Mouse (Mus musculus) right cerebral cortex, postnatal 14 days (tissue): ENCODE data around the gene Themis2.
"Not testable (repeated sequence)": the region's sequence is repeated elsewhere in the genome, so short reads cannot be mapped to it uniquely, and the experiment has no call there.

Experiments
- DNase-seq: peaks from one replicate; pipeline ENCODE4 v3.0.0; 2022

Themis2 gene

GRCm38 (mm10) chr4:132749258-132749982, 46.8 kb downstream of the Themis2 start:
- no peak for DNase-seq

GRCm38 (mm10) chr4:132748778-132749177, 47.4 kb downstream of the Themis2 start:
- no peak for DNase-seq

DNA sequence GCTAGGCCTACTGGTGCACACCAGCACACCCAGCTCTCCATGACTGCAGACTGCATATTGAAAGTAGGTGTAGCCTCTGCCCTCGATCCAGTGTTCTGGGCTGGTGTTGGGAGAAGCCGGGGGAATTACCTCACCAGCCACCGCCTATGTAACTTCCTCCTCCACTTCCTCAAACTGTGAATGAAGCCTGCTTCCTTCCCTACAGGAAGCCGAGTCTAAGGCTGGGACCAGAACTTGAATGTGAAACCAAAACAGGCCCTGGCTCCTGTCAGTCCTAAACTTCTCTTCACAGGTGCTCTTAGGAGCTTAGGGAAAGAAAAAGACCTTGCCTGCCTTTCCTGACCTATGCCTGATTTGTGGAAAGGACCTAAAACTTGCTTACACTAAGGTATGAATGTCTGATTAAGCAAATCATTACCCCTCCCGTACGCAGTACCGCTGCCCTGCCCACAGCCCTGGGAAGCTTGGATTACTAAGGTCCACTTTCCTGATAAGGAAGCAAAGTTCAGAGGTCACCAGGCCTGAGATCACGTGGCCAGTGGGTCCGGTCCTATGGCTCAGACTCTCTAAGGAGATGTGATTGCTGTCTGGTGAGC, 48.4 kb downstream of the Themis2 start:
- no peak for DNase-seq

GRCm38 (mm10) chr4:132746911-132747517, 49.2 kb downstream of the Themis2 start:
- DNase-seq, result no peak

DNA sequence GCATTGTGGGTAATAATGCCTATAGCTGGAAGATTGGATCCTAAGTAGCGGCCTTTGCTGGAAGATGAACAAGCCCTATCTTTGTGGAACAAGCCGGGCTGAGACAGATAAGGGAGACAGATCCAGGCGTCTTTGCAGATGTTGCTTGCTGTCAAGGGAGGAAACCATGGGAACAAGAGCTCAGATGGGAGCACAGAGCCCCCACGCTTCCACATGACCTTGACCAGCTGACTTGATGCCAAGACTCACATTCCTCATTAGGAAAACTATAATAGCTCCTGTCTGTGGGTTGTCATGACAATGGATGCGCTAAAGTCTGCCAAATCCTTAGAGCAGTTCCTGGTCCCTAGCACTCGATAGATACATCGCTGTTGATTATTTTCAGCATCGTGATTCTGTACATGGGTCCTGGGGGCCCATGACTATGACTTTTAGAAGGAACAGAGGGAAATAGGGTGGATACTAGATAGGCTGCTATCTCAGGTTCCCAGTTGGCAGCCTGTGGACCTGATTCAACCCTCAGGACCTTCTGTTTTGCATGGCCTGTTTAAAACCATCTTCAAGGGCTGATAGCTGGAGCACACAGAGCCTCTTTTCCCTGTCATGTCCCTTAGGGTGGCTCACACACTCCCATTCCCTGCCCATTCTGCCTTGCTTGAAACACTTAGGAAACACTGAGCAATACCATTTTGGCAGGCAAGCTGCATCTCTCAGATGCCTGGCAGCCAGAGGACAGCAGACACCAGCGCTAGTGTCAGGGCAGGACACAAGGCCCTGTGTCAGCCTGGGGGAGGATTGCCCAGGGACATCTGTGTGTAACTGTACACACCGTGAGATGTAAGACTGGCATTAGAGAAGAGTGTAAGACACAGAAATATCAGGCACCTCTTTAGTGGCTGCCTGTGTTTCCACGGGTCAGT, 51.9 kb downstream of the Themis2 start:
- peak; percentile 36 for DNase-seq

DNA sequence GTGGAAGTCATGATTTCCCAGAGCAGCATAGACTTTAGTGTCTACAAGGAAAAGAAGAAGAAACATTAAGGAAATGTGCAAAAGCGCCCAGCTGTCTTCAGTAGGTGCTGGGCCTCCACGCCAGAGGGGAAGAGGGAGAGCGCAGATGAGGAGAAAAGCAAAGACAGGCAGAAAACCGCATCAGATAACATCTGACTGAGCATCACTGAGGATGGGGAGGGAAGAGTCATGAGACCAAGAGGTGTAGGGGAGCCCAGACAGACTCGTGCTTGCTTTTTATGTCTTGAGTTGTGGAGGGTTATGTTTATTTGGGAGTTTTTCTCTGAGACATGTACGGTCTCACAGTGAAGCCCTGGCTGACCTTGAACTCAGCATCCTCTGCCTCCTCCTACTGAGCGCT, 54.7 kb downstream of the Themis2 start:
- DNase-seq, result no peak

DNA sequence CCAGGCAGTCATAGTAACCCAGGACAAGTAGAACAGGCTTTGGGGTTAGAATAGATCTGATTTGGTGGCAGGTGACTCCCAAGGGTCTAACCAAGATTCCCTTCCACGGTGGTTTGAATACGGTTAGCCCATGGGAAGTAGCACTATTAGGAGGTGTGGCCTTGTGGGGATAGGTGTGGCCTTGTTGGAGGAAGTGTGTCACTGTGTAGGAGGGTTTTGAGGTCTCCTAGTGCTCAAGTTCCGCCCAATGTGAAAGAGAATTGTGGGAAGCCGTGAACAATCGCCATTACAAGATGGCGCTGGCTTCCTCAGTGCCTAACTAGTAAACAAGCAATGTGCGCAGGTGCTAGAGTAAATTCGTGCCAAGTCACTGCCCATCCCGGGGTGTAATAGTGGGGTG, 59.0 kb downstream of the Themis2 start:
- not testable (repeated sequence) for DNase-seq

DNA sequence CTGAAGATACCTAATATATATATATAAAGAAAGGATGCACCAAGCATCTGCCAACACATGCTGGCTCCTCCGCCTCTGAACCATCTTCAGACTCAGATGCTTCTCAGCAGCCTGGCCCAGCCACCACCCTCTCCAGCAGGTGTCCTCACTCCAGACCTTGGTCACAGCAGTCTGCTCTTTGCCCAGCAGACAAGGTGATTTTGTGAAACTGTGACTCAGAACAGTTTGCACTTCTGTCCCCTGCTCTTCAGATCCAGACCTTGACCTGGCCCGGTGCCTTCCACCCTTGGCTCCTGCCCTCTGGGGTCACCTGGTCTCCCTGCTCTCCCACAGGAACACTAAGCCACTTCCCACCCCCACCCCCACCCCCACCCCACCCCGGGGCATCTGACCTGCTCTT, 60.3 kb downstream of the Themis2 start:
- no peak for DNase-seq

GRCm38 (mm10) chr4:132735389-132735788, 60.8 kb downstream of the Themis2 start:
- DNase-seq, result no peak

DNA sequence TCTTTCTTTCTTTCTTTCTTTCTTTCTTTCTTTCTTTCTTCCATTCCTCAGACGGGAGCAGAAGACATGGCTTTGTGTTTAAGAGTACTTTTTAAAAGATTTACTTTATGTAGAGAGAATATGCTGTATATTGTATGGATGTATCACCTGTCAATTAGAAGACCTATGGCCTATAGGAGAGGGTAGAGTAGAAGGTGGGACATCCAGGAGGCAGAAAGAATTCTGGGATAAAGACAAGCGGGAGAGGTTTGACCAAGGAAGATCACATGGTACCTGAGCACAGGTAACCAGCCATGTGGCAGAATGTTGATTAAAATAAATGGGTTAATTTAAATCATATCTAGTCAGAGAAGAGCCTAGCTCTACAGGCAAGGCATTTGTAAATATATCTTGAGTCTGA, 61.4 kb downstream of the Themis2 start:
- no peak for DNase-seq

GRCm38 (mm10) chr4:132733071-132733770, 63.0 kb downstream of the Themis2 start:
- no peak for DNase-seq

GRCm38 (mm10) chr4:132732148-132732684, 64.0 kb downstream of the Themis2 start, which contains the start of gene Xkr8:
TSS of gene Xkr8 (minus strand) at chr4:132732546.
- peak; percentile 79 for DNase-seq
